Mouse (Mus musculus): ENCODE results near the gene Npr2. TPM values are rescaled to one million over a fixed set of nuclear protein-coding genes. Genes with fewer than 3 reads are reported as not detected.

Npr2 gene
- total and polyA plus RNA-seq, 3 experiments: 0.38 to 0.49 TPM; not detected in 1

GRCm38 (mm10) chr4:43640491-43640890 is 8.8 kb downstream of the Npr2 start:
- Histone ChIP-seq H3K4me2 (ENCODE audit: insufficient read depth, low read depth, poor library complexity, severe bottlenecking) (no peak overlapping the region), H3K27me3 (replicated peaks) (peaks cover 32% of the 10 kb centered on the region), H3K36me3 (replicated peaks in 1 of 2; ENCODE audit: control insufficient read depth in 1 of 2, insufficient read depth in 1 of 2, low read length in 1 of 2) (no peaks in the 10 kb centered on the region), H3K79me2 (replicated peaks; ENCODE audit: control insufficient read depth, extremely low read depth, insufficient read depth, poor library complexity, severe bottlenecking) (no peaks in the 10 kb centered on the region), H3K27ac (ENCODE audit: insufficient read depth, low read depth) (no peak overlapping the region), H3K9me3 (replicated peaks; ENCODE audit: low read length) (no peaks in the 10 kb centered on the region), H3K4me1 (ENCODE audit: control insufficient read depth in 1 of 2, insufficient read depth in 2 of 2) (peaks cover 5 to 6% of the 10 kb centered on the region in 2 experiments; a peak in 1 of 4 replicates), H3K9ac (ENCODE audit: insufficient read depth, low read depth) (no peak overlapping the region), H3K4me3 (replicated peaks in 1 of 3; ENCODE audit: low read depth in 2 of 3, low read length in 2 of 3, poor library complexity in 1 of 3) (no peak overlapping the region)
- no peak for DNase-seq (ENCODE audit: extremely low read depth)
- dilution Hi-C loops (cut with MboI; ENCODE audit: extremely low pct_ligation_motif_present, extremely low pct_unique_long_range_greater_than_20kb, low sequenced_read_pairs): no loop called here
- in situ Hi-C loops (cut with MboI; ENCODE audit: low pct_ligation_motif_present, low pct_unique_long_range_greater_than_20kb, low sequenced_read_pairs): no loop called here
- no peak for TF ChIP-seq MXI1 (IDR thresholded peaks at IDR 0.05; ENCODE audit: low read depth, low read length)
- no peak for TF ChIP-seq RCOR1 (conservative IDR thresholded peaks at IDR 0.05; ENCODE audit: low read depth, low read length)
- TF ChIP-seq USF1 (IDR thresholded peaks at IDR 0.05; ENCODE audit: low read depth, low read length): no peak
- TF ChIP-seq E2F4 (IDR thresholded peaks at IDR 0.05; ENCODE audit: insufficient replicate concordance, low read depth, low read length): no peak
- TF ChIP-seq ZC3H11A (IDR thresholded peaks at IDR 0.05; ENCODE audit: low read depth, low read length): no peak
- no peak for TF ChIP-seq POLR2A (IDR thresholded peaks at IDR 0.05; ENCODE audit: low read depth, low read length)
- TF ChIP-seq ELF1 (IDR thresholded peaks at IDR 0.05; ENCODE audit: low read depth, low read length): no peak
- no peak for TF ChIP-seq MYC (IDR thresholded peaks at IDR 0.05; ENCODE audit: low read depth, low read length)
- no peak for TF ChIP-seq RAD21 (IDR thresholded peaks at IDR 0.05; ENCODE audit: low read depth, low read length)
- TF ChIP-seq MAZ (IDR thresholded peaks at IDR 0.05; ENCODE audit: low read depth, low read length): no peak
- TF ChIP-seq PAX5 (IDR thresholded peaks at IDR 0.05; ENCODE audit: low read length): no peak

GRCm38 (mm10) chr4:43649783-43650182 is 18.0 kb downstream of the Npr2 start:
- dilution Hi-C loops (cut with MboI; ENCODE audit: extremely low pct_ligation_motif_present, extremely low pct_unique_long_range_greater_than_20kb, low sequenced_read_pairs): no loop called here

GRCm38 (mm10) chr4:43652726-43653125 is 21.0 kb downstream of the Npr2 start:
- Histone ChIP-seq H3K4me3 (replicated peaks in 1 of 3; ENCODE audit: low read depth in 2 of 3, low read length in 2 of 3, poor library complexity in 1 of 3) (no peak overlapping the region), H3K9me3 (replicated peaks; ENCODE audit: low read length) (peaks cover 9% of the 10 kb centered on the region), H3K36me3 (replicated peaks in 1 of 2; ENCODE audit: control insufficient read depth in 1 of 2, insufficient read depth in 1 of 2, low read length in 1 of 2) (no peaks in the 10 kb centered on the region), H3K9ac (ENCODE audit: insufficient read depth, low read depth) (no peak overlapping the region), H3K79me2 (replicated peaks; ENCODE audit: control insufficient read depth, extremely low read depth, insufficient read depth, poor library complexity, severe bottlenecking) (no peaks in the 10 kb centered on the region), H3K27ac (ENCODE audit: insufficient read depth, low read depth) (no peak overlapping the region), H3K4me2 (ENCODE audit: insufficient read depth, low read depth, poor library complexity, severe bottlenecking) (no peak overlapping the region), H3K4me1 (ENCODE audit: control insufficient read depth in 1 of 2, insufficient read depth in 2 of 2) (peaks cover 3 to 22% of the 10 kb centered on the region in 2 experiments; a peak in 3 of 4 replicates), H3K27me3 (replicated peaks) (peaks cover 26% of the 10 kb centered on the region)
- TF ChIP-seq CHD2 (IDR thresholded peaks at IDR 0.05; ENCODE audit: low read length): no peak
- no peak for TF ChIP-seq HCFC1 (IDR thresholded peaks at IDR 0.05; ENCODE audit: low read depth, low read length)
- TF ChIP-seq EP300 (IDR thresholded peaks at IDR 0.05; ENCODE audit: low read length): no peak
- no peak for TF ChIP-seq ZNF384 (IDR thresholded peaks at IDR 0.05; ENCODE audit: low read depth, low read length)
- TF ChIP-seq E2F4 (IDR thresholded peaks at IDR 0.05; ENCODE audit: insufficient replicate concordance, low read depth, low read length): no peak
- TF ChIP-seq MAFK (IDR thresholded peaks at IDR 0.05; ENCODE audit: insufficient replicate concordance, low read length): no peak
- TF ChIP-seq RCOR1 (conservative IDR thresholded peaks at IDR 0.05; ENCODE audit: low read depth, low read length): no peak
- no peak for TF ChIP-seq TBP (conservative IDR thresholded peaks at IDR 0.05; ENCODE audit: low read depth, low read length)
- TF ChIP-seq ELF1 (IDR thresholded peaks at IDR 0.05; ENCODE audit: low read depth, low read length): no peak
- TF ChIP-seq PAX5 (IDR thresholded peaks at IDR 0.05; ENCODE audit: low read length): no peak
- no peak for TF ChIP-seq JUND (conservative IDR thresholded peaks at IDR 0.05; ENCODE audit: low read depth, low read length)
- TF ChIP-seq CHD1 (IDR thresholded peaks at IDR 0.05; ENCODE audit: low read depth, low read length): no peak
- no peak for TF ChIP-seq MAZ (IDR thresholded peaks at IDR 0.05; ENCODE audit: low read depth, low read length)
- DNase-seq (ENCODE audit: extremely low read depth): no peak
- in situ Hi-C loops (cut with MboI; ENCODE audit: low pct_ligation_motif_present, low pct_unique_long_range_greater_than_20kb, low sequenced_read_pairs) (no loop called here), dilution Hi-C loops (cut with MboI; ENCODE audit: extremely low pct_ligation_motif_present, extremely low pct_unique_long_range_greater_than_20kb, low sequenced_read_pairs) (no loop called here)

More at GRCm38 (mm10) chr4:43649783-43650182, 18.0 kb downstream of the Npr2 start:
- H3K4me3 ChIP-seq (replicated peaks in 1 of 3; ENCODE audit: low read depth in 2 of 3, low read length in 2 of 3, poor library complexity in 1 of 3): no peak overlapping the region
- no peak overlapping the region for H3K4me2 ChIP-seq (ENCODE audit: insufficient read depth, low read depth, poor library complexity, severe bottlenecking)
- peaks cover 20% of the 10 kb centered on the region for H3K27me3 ChIP-seq (replicated peaks)
- peaks cover 9% of the 10 kb centered on the region for H3K9me3 ChIP-seq (replicated peaks; ENCODE audit: low read length)
- H3K27ac ChIP-seq (ENCODE audit: insufficient read depth, low read depth): no peak overlapping the region
- no peaks in the 10 kb centered on the region for H3K36me3 ChIP-seq (replicated peaks in 1 of 2; ENCODE audit: control insufficient read depth in 1 of 2, insufficient read depth in 1 of 2, low read length in 1 of 2)
- H3K4me1 ChIP-seq (ENCODE audit: control insufficient read depth in 1 of 2, insufficient read depth in 2 of 2): peaks cover 13 to 24% of the 10 kb centered on the region in 2 experiments
- TF ChIP-seq CTCF (conservative IDR thresholded peaks at IDR 0.05 in 1 of 2, IDR thresholded peaks at IDR 0.05 in 1 of 2; ENCODE audit: low read depth in 2 of 2, low read length in 2 of 2) (peak in 1 of 2 experiments; percentile 37; a peak in 3 of 4 replicates), BHLHE40 (IDR thresholded peaks at IDR 0.05; ENCODE audit: low read depth, low read length) (no peak)
- no peak overlapping the region for H3K9ac ChIP-seq (ENCODE audit: insufficient read depth, low read depth)
- DNase-seq (ENCODE audit: extremely low read depth): no peak
- no peaks in the 10 kb centered on the region for H3K79me2 ChIP-seq (replicated peaks; ENCODE audit: control insufficient read depth, extremely low read depth, insufficient read depth, poor library complexity, severe bottlenecking)
- in situ Hi-C loops (cut with MboI; ENCODE audit: low pct_ligation_motif_present, low pct_unique_long_range_greater_than_20kb, low sequenced_read_pairs): no loop called here

All from CH12.LX (cell line).